Mouse (Mus musculus): ENCODE measurements around the gene Dolpp1. TPM values are rescaled to one million over a fixed set of nuclear protein-coding genes. Genes with fewer than 3 reads are reported as not detected.

Gene Dolpp1
- polyA plus RNA-seq, 1 experiment from 2014 or later, result 52.0 TPM

- Histone ChIP-seq H3K36me3 (peaks cover 49% of the 10 kb centered on the region), H3K4me1 (replicated peaks) (peaks cover 52% of the 10 kb centered on the region), H3K27ac (replicated peaks) (peak overlapping the region; percentile 99; the same call in 1 of the 2 replicates), H3K4me2 (no peak overlapping the region), H3K9me3 (no peaks in the 10 kb centered on the region), H3K27me3 (no peaks in the 10 kb centered on the region), H3K9ac (peak overlapping the region; percentile 14; the same call in 1 of the 2 replicates), H3K4me3 (no peak overlapping the region)
- WGBS, result 93% methylated on average over 6 of the region's 6 CpGs
- no peak for ATAC-seq (ENCODE audit: low read depth)
Observed at GRCm38 (mm10) chr2:30439631-30440030, 47.6 kb downstream of the Dolpp1 start.

GRCm38 (mm10) chr2:30440211-30440700 lies 48.2 kb downstream of the Dolpp1 start:
- Histone ChIP-seq H3K9ac (peak overlapping the region; percentile 57), H3K36me3 (peaks cover 49% of the 10 kb centered on the region), H3K9me3 (no peaks in the 10 kb centered on the region), H3K4me1 (replicated peaks) (peaks cover 58% of the 10 kb centered on the region), H3K4me3 (no peak overlapping the region), H3K27ac (replicated peaks) (peak overlapping the region; percentile 99), H3K27me3 (no peaks in the 10 kb centered on the region), H3K4me2 (no peak overlapping the region)
- 54% methylated on average over 3 of the region's 3 CpGs for WGBS
- no peak for ATAC-seq (ENCODE audit: low read depth)

- Histone ChIP-seq H3K4me2 (peak overlapping the region; percentile 48), H3K9ac (peak overlapping the region; percentile 74), H3K4me1 (replicated peaks) (peaks cover 63% of the 10 kb centered on the region), H3K9me3 (no peaks in the 10 kb centered on the region), H3K27ac (replicated peaks) (peak overlapping the region; percentile 99), H3K27me3 (no peaks in the 10 kb centered on the region), H3K4me3 (0 out of 2 replicates have a peak overlapping the region, but pooled peaks have one; percentile 3), H3K36me3 (peaks cover 54% of the 10 kb centered on the region)
- 17% methylated on average over 12 of the region's 12 CpGs for WGBS
- ATAC-seq (ENCODE audit: low read depth), result peak; percentile 55
Observed at GRCm38 (mm10) chr2:30440701-30441517, 48.9 kb downstream of the Dolpp1 start.

GRCm38 (mm10) chr2:30441518-30442497 lies 49.8 kb downstream of the Dolpp1 start:
- peaks cover 63% of the 10 kb centered on the region for H3K4me1 ChIP-seq (replicated peaks)

GRCm38 (mm10) chr2:30442498-30442890 lies 50.4 kb downstream of the Dolpp1 start:
- no peaks in the 10 kb centered on the region for H3K9me3 ChIP-seq
- H3K36me3 ChIP-seq, result peaks cover 63% of the 10 kb centered on the region
- peak overlapping the region; percentile 74 for H3K9ac ChIP-seq
- peak overlapping the region; percentile 48 for H3K4me2 ChIP-seq
- H3K27ac ChIP-seq (replicated peaks), result peak overlapping the region; percentile 99
- H3K27me3 ChIP-seq, result no peaks in the 10 kb centered on the region
- ATAC-seq (ENCODE audit: low read depth), result no peak
- H3K4me1 ChIP-seq (replicated peaks), result peaks cover 63% of the 10 kb centered on the region
- 50% methylated on average over 5 of the region's 5 CpGs for WGBS
- H3K4me3 ChIP-seq, result peak overlapping the region; percentile 12

More at GRCm38 (mm10) chr2:30441518-30442497, 49.8 kb downstream of the Dolpp1 start:
- H3K4me3 ChIP-seq, result peak overlapping the region; percentile 12
- H3K36me3 ChIP-seq, result peaks cover 62% of the 10 kb centered on the region
- no peaks in the 10 kb centered on the region for H3K27me3 ChIP-seq
- peak overlapping the region; percentile 48 for H3K4me2 ChIP-seq
- H3K27ac ChIP-seq (replicated peaks), result peak overlapping the region; percentile 99
- H3K9me3 ChIP-seq, result no peaks in the 10 kb centered on the region
- ATAC-seq (ENCODE audit: low read depth), result peak; percentile 80
- 7% methylated on average over 15 of the region's 15 CpGs for WGBS
- peak overlapping the region; percentile 74 for H3K9ac ChIP-seq

GRCm38 (mm10) chr2:30443281-30443680 lies 51.2 kb downstream of the Dolpp1 start:
- no peak for ATAC-seq (ENCODE audit: low read depth)

GRCm38 (mm10) chr2:30444006-30444405 lies 52.0 kb downstream of the Dolpp1 start:
- Histone ChIP-seq H3K27ac (replicated peaks) (peak overlapping the region; percentile 99), H3K27me3 (no peaks in the 10 kb centered on the region), H3K4me2 (no peak overlapping the region), H3K4me1 (replicated peaks) (peaks cover 63% of the 10 kb centered on the region), H3K9me3 (no peaks in the 10 kb centered on the region), H3K4me3 (no peak overlapping the region), H3K9ac (0 out of 2 replicates have a peak overlapping the region, but pooled peaks have one; percentile 74), H3K36me3 (peaks cover 60% of the 10 kb centered on the region)
- no peak for ATAC-seq (ENCODE audit: low read depth)
- WGBS, result 84% methylated on average over 5 of the region's 5 CpGs

More at GRCm38 (mm10) chr2:30443281-30443680, 51.2 kb downstream of the Dolpp1 start:
- Histone ChIP-seq H3K27ac (replicated peaks) (peak overlapping the region; percentile 99), H3K27me3 (no peaks in the 10 kb centered on the region), H3K9me3 (no peaks in the 10 kb centered on the region), H3K36me3 (peaks cover 60% of the 10 kb centered on the region), H3K4me2 (no peak overlapping the region; the same call in 1 of the 2 replicates), H3K4me3 (no peak overlapping the region), H3K4me1 (replicated peaks) (peaks cover 63% of the 10 kb centered on the region), H3K9ac (peak overlapping the region; percentile 74; the same call in 1 of the 2 replicates)
- 79% methylated on average over 4 of the region's 4 CpGs for WGBS

GRCm38 (mm10) chr2:30444450-30444849 lies 52.4 kb downstream of the Dolpp1 start:
- H3K9me3 ChIP-seq, result no peaks in the 10 kb centered on the region
- no peak overlapping the region for H3K4me2 ChIP-seq
- H3K4me1 ChIP-seq (replicated peaks), result peaks cover 63% of the 10 kb centered on the region
- peaks cover 60% of the 10 kb centered on the region for H3K36me3 ChIP-seq
- H3K4me3 ChIP-seq, result no peak overlapping the region
- 0 out of 2 replicates have a peak overlapping the region, but pooled peaks have one; percentile 2 for H3K9ac ChIP-seq
- H3K27me3 ChIP-seq, result no peaks in the 10 kb centered on the region
- peak overlapping the region; percentile 99 for H3K27ac ChIP-seq (replicated peaks)
- ATAC-seq (ENCODE audit: low read depth), result no peak

- Histone ChIP-seq H3K36me3 (peaks cover 60% of the 10 kb centered on the region), H3K4me1 (replicated peaks) (peaks cover 54% of the 10 kb centered on the region), H3K9me3 (no peaks in the 10 kb centered on the region), H3K9ac (0 out of 2 replicates have a peak overlapping the region, but pooled peaks have one; percentile 17), H3K4me2 (no peak overlapping the region), H3K4me3 (no peak overlapping the region), H3K27ac (replicated peaks) (peak overlapping the region; percentile 46), H3K27me3 (no peaks in the 10 kb centered on the region)
- 31% methylated on average over 2 of the region's 2 CpGs for WGBS
- no peak for ATAC-seq (ENCODE audit: low read depth)
Observed at GRCm38 (mm10) chr2:30445312-30445711, 53.3 kb downstream of the Dolpp1 start.

- no peak overlapping the region for H3K4me2 ChIP-seq
- peaks cover 35% of the 10 kb centered on the region for H3K4me1 ChIP-seq (replicated peaks)
- peak overlapping the region; percentile 38; the same call in 1 of the 2 replicates for H3K9ac ChIP-seq
- no peak for ATAC-seq (ENCODE audit: low read depth)
- H3K27me3 ChIP-seq, result no peaks in the 10 kb centered on the region
- peak overlapping the region; percentile 38; the same call in 1 of the 2 replicates for H3K27ac ChIP-seq (replicated peaks)
- no peaks in the 10 kb centered on the region for H3K9me3 ChIP-seq
- 75% methylated on average over 10 of the region's 10 CpGs for WGBS
- peaks cover 61% of the 10 kb centered on the region for H3K36me3 ChIP-seq
- H3K4me3 ChIP-seq, result no peak overlapping the region
Observed at GRCm38 (mm10) chr2:30446891-30447826, 55.1 kb downstream of the Dolpp1 start.

- Histone ChIP-seq H3K36me3 (peaks cover 58% of the 10 kb centered on the region), H3K4me2 (no peak overlapping the region), H3K27me3 (no peaks in the 10 kb centered on the region), H3K4me3 (no peak overlapping the region), H3K9me3 (no peaks in the 10 kb centered on the region), H3K27ac (replicated peaks) (no peak overlapping the region), H3K9ac (no peak overlapping the region), H3K4me1 (replicated peaks) (peaks cover 23% of the 10 kb centered on the region)
- no peak for ATAC-seq (ENCODE audit: low read depth)
- WGBS, result 94% methylated on average over 7 of the region's 7 CpGs
Observed at GRCm38 (mm10) chr2:30448371-30448770, 56.3 kb downstream of the Dolpp1 start.
